Mouse (Mus musculus): ENCODE data around the gene Gpr176. TPM values are rescaled to one million over a fixed set of nuclear protein-coding genes. Genes with fewer than 3 reads are reported as not detected.

Gpr176 gene
- polyA plus RNA-seq, 1 experiment: 4.7 TPM

DNA sequence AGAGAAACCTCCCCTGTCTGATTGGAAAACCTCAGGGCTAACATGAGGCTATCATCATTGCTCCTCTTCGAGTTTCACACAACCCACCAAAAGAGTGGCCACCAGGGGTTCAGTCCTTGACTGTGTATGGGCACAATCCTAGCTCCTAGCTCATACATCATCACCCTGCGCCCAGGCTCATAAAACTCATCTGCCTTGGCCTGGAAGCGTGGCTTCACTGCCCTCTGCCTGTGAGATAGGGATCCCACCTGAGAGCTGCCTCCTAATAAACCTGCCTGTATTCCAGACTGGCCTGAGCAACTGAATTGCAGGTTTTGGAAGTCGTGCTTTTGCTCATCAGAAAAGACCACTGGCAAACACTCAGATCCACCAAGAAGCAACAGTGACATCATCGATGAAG, 10.2 kb upstream of the Gpr176 start:
- no peaks in the 10 kb centered on the region for H3K27me3 ChIP-seq (ENCODE audit: control insufficient read depth, insufficient read depth, insufficient read length)
- H3K4me3 ChIP-seq (ENCODE audit: insufficient read depth, poor library complexity, severe bottlenecking): no peak overlapping the region
- H3K36me3 ChIP-seq (ENCODE audit: control insufficient read depth, insufficient read depth): no peaks in the 10 kb centered on the region
- no peaks in the 10 kb centered on the region for H3K79me2 ChIP-seq (ENCODE audit: control insufficient read depth, insufficient read depth)
- H3ac ChIP-seq (ENCODE audit: control insufficient read depth, insufficient read length, low read depth): no peak overlapping the region
- TF ChIP-seq MAX (IDR thresholded peaks at IDR 0.05): no peak
- no peak for TF ChIP-seq CTCF (IDR thresholded peaks at IDR 0.05; ENCODE audit: control insufficient read depth, insufficient read depth, insufficient read length)
- TF ChIP-seq FOSL1 (IDR thresholded peaks at IDR 0.05; ENCODE audit: insufficient read depth, low read length, poor library complexity, severe bottlenecking): no peak
- no peak for TF ChIP-seq MYOD1 (IDR thresholded peaks at IDR 0.05; ENCODE audit: control insufficient read depth, insufficient read length, low read depth)
- TF ChIP-seq CEBPB (IDR thresholded peaks at IDR 0.05; ENCODE audit: low read depth): no peak
- TF ChIP-seq USF1 (IDR thresholded peaks at IDR 0.05; ENCODE audit: low read depth): no peak
- no peak for TF ChIP-seq MYOG (IDR thresholded peaks at IDR 0.05; ENCODE audit: control insufficient read depth, extremely low read depth, insufficient read length)
- H3K79me3 ChIP-seq (ENCODE audit: low read depth): no peaks in the 10 kb centered on the region

DNA sequence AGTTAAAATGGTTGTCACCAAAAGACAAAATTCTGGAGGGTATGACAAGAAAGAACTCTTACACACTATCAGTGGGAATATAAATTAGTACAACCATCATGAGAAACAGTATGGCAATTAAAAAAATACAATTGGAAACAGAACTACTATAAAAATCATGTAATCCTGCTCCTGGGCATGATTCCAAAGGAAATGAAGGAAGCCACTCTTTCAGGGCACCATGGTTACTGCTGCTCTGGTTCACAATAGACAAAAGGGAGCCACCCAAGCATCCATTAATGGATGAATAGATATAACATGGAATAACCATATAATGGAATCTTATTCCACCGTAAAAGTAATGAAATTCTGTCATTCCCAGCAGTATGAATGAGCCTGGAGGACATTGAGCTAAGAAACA, 6.5 kb upstream of the Gpr176 start:
- no peaks in the 10 kb centered on the region for H3K79me2 ChIP-seq (ENCODE audit: control insufficient read depth, insufficient read depth)
- no peak overlapping the region for H3K4me3 ChIP-seq (ENCODE audit: insufficient read depth, poor library complexity, severe bottlenecking)
- H3ac ChIP-seq (ENCODE audit: control insufficient read depth, insufficient read length, low read depth): no peak overlapping the region
- no peaks in the 10 kb centered on the region for H3K79me3 ChIP-seq (ENCODE audit: low read depth)
- H3K36me3 ChIP-seq (ENCODE audit: control insufficient read depth, insufficient read depth): no peaks in the 10 kb centered on the region
- no peaks in the 10 kb centered on the region for H3K27me3 ChIP-seq (ENCODE audit: control insufficient read depth, insufficient read depth, insufficient read length)
- no peak for TF ChIP-seq MAX (IDR thresholded peaks at IDR 0.05)
- TF ChIP-seq CTCF (IDR thresholded peaks at IDR 0.05; ENCODE audit: control insufficient read depth, insufficient read depth, insufficient read length): no peak
- TF ChIP-seq MYOD1 (IDR thresholded peaks at IDR 0.05; ENCODE audit: control insufficient read depth, insufficient read length, low read depth): no peak
- no peak for TF ChIP-seq FOSL1 (IDR thresholded peaks at IDR 0.05; ENCODE audit: insufficient read depth, low read length, poor library complexity, severe bottlenecking)
- TF ChIP-seq CEBPB (IDR thresholded peaks at IDR 0.05; ENCODE audit: low read depth): no peak
- no peak for TF ChIP-seq MYOG (IDR thresholded peaks at IDR 0.05; ENCODE audit: control insufficient read depth, extremely low read depth, insufficient read length)
- no peak for TF ChIP-seq USF1 (IDR thresholded peaks at IDR 0.05; ENCODE audit: low read depth)

DNA sequence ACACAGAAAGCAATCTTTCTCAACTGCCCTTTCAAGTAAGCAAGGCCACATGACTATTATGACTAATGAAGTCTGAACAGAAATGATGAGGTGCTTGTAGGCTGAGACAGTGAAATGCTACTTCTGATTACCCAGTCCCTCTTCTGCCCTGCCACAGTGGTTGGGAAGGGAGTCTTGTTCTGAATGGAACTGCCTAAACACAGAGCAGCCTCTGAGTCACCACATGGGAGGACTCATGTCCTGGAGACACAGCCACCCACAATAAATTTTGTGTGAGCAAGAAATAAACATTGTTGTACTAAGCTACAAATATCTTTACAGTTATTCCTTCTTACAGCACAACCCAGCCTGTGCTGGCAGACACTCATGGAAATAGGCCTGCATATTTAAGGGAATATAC, 2.7 kb upstream of the Gpr176 start:
- no peaks in the 10 kb centered on the region for H3K27me3 ChIP-seq (ENCODE audit: control insufficient read depth, insufficient read depth, insufficient read length)
- no peak overlapping the region for H3ac ChIP-seq (ENCODE audit: control insufficient read depth, insufficient read length, low read depth)
- H3K79me2 ChIP-seq (ENCODE audit: control insufficient read depth, insufficient read depth): no peaks in the 10 kb centered on the region
- no peaks in the 10 kb centered on the region for H3K36me3 ChIP-seq (ENCODE audit: control insufficient read depth, insufficient read depth)
- H3K4me3 ChIP-seq (ENCODE audit: insufficient read depth, poor library complexity, severe bottlenecking): no peak overlapping the region
- no peaks in the 10 kb centered on the region for H3K79me3 ChIP-seq (ENCODE audit: low read depth)
- TF ChIP-seq MYOD1 (IDR thresholded peaks at IDR 0.05; ENCODE audit: control insufficient read depth, insufficient read length, low read depth) (no peak), MAX (IDR thresholded peaks at IDR 0.05) (no peak), CEBPB (IDR thresholded peaks at IDR 0.05; ENCODE audit: low read depth) (no peak)

DNA sequence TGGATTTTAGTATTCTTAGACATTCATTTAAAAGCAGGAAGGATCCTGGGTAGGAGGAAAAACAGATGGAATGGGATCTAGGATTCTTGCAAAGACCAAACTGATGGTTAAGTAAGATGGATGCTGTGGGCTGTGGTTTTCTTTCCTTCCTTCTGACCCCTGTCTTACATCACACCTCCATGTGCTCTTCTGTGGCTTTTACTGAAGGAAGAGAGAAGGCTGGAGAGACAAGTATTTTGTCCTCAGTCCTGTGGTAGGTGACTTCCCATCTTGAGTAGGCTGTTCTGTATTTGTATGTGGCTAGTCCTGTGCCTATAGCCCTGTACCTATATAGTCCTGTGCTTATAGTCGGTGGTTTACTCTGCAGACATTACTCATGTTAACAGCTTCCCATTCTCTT, 2.3 kb upstream of the Gpr176 start:
- H3ac ChIP-seq (ENCODE audit: control insufficient read depth, insufficient read length, low read depth): no peak overlapping the region
- H3K4me3 ChIP-seq (ENCODE audit: insufficient read depth, poor library complexity, severe bottlenecking): no peak overlapping the region
- no peaks in the 10 kb centered on the region for H3K79me3 ChIP-seq (ENCODE audit: low read depth)
- no peak for TF ChIP-seq CTCF (IDR thresholded peaks at IDR 0.05; ENCODE audit: control insufficient read depth, insufficient read depth, insufficient read length)
- no peak for TF ChIP-seq MYOD1 (IDR thresholded peaks at IDR 0.05; ENCODE audit: control insufficient read depth, insufficient read length, low read depth)
- TF ChIP-seq MAX (IDR thresholded peaks at IDR 0.05): no peak
- no peak for TF ChIP-seq USF1 (IDR thresholded peaks at IDR 0.05; ENCODE audit: low read depth)
- TF ChIP-seq MYOG (IDR thresholded peaks at IDR 0.05; ENCODE audit: control insufficient read depth, extremely low read depth, insufficient read length): no peak
- H3K79me2 ChIP-seq (ENCODE audit: control insufficient read depth, insufficient read depth): no peaks in the 10 kb centered on the region
- no peaks in the 10 kb centered on the region for H3K36me3 ChIP-seq (ENCODE audit: control insufficient read depth, insufficient read depth)
- no peaks in the 10 kb centered on the region for H3K27me3 ChIP-seq (ENCODE audit: control insufficient read depth, insufficient read depth, insufficient read length)

DNA sequence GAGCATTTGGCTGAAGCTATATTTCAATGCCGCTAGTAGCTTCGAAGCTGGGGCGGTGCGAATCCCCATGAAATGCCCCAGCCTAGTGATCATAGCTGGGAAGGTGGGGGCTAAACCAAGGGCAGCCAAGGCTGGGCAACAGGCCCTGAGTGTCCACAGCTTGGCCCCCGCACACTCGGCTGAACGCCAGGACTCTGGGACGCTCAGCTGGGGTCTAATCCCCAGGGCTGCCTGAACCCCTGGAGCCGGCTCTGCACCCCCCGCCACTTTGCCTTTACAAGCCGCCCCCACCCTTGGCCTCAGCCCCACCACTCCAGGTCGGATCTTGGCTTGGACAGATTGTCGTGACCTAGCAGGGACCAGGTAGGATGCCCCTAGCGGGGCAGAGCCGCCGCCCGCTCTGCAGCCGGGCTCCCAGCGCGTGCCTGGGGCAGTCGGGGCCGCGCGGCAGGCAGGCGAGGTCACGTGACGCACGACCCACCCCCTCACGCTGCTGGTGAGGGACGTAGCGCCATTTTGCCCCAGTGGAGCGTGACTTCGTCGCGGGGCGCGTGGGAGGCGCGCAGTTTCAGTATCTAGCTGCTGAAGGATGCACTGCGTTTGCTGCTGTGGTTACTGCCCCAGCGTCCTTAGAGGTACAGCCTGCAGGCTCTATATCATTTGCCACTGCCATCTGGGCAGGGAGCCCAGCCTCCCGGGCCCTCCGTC, 507 bp upstream of the Gpr176 start:
- H3K4me3 ChIP-seq (ENCODE audit: insufficient read depth, poor library complexity, severe bottlenecking): no peak overlapping the region
- no peaks in the 10 kb centered on the region for H3K27me3 ChIP-seq (ENCODE audit: control insufficient read depth, insufficient read depth, insufficient read length)
- H3K79me2 ChIP-seq (ENCODE audit: control insufficient read depth, insufficient read depth): no peaks in the 10 kb centered on the region
- TF ChIP-seq USF1 (IDR thresholded peaks at IDR 0.05; ENCODE audit: low read depth) (no peak), CTCF (IDR thresholded peaks at IDR 0.05; ENCODE audit: control insufficient read depth, insufficient read depth, insufficient read length) (no peak), MYOD1 (IDR thresholded peaks at IDR 0.05; ENCODE audit: control insufficient read depth, insufficient read length, low read depth) (no peak), CEBPB (IDR thresholded peaks at IDR 0.05; ENCODE audit: low read depth) (no peak), MAX (IDR thresholded peaks at IDR 0.05) (no peak), FOSL1 (IDR thresholded peaks at IDR 0.05; ENCODE audit: insufficient read depth, low read length, poor library complexity, severe bottlenecking) (no peak), MYOG (IDR thresholded peaks at IDR 0.05; ENCODE audit: control insufficient read depth, extremely low read depth, insufficient read length) (no peak)
- no peaks in the 10 kb centered on the region for H3K79me3 ChIP-seq (ENCODE audit: low read depth)
- H3K36me3 ChIP-seq (ENCODE audit: control insufficient read depth, insufficient read depth): no peaks in the 10 kb centered on the region
- no peak overlapping the region for H3ac ChIP-seq (ENCODE audit: control insufficient read depth, insufficient read length, low read depth)

DNA sequence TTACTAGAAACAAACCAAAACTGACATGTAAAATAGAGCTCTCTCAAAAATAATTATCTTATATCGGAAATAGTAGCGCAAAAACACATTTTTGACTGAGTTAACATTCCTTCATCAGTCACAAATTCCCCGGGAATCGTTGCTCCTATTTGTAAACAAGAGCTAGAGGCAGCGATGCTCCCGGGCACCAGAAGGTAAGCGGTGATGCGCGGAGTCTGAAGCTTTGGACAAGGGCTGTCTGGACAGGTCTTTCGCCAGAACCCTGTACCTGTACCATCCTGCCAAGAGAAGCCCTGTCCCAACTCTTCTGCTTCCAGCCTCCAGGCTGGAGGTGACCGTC, 688 bp downstream of the Gpr176 start:
- Histone ChIP-seq H3K36me3 (ENCODE audit: control insufficient read depth, insufficient read depth) (no peaks in the 10 kb centered on the region), H3K79me3 (ENCODE audit: low read depth) (no peaks in the 10 kb centered on the region), H3K27me3 (ENCODE audit: control insufficient read depth, insufficient read depth, insufficient read length) (no peaks in the 10 kb centered on the region), H3K79me2 (ENCODE audit: control insufficient read depth, insufficient read depth) (no peaks in the 10 kb centered on the region), H3ac (ENCODE audit: control insufficient read depth, insufficient read length, low read depth) (peak overlapping the region; percentile 18), H3K4me3 (ENCODE audit: insufficient read depth, poor library complexity, severe bottlenecking) (no peak overlapping the region)
- no peak for TF ChIP-seq MAX (IDR thresholded peaks at IDR 0.05)
- TF ChIP-seq USF1 (IDR thresholded peaks at IDR 0.05; ENCODE audit: low read depth): no peak
- TF ChIP-seq MYOD1 (IDR thresholded peaks at IDR 0.05; ENCODE audit: control insufficient read depth, insufficient read length, low read depth): no peak
- no peak for TF ChIP-seq MYOG (IDR thresholded peaks at IDR 0.05; ENCODE audit: control insufficient read depth, extremely low read depth, insufficient read length)
- no peak for TF ChIP-seq FOSL1 (IDR thresholded peaks at IDR 0.05; ENCODE audit: insufficient read depth, low read length, poor library complexity, severe bottlenecking)
- TF ChIP-seq CTCF (IDR thresholded peaks at IDR 0.05; ENCODE audit: control insufficient read depth, insufficient read depth, insufficient read length): no peak
- TF ChIP-seq CEBPB (IDR thresholded peaks at IDR 0.05; ENCODE audit: low read depth): no peak

Measured in C2C12 (cell line).